Mouse (Mus musculus): ENCODE results near the gene Bzw1. TPM values are rescaled to one million over a fixed set of nuclear protein-coding genes. Genes with fewer than 3 reads are reported as not detected.
"Not testable (repeated sequence)": the region's sequence is repeated elsewhere in the genome, so short reads cannot be mapped to it uniquely, and the experiment has no call there.

Gene Bzw1
- total RNA-seq (2021) = 10 to 100 TPM; 39.7 to 42.1 TPM
- long read RNA-seq, experiment 1, transcript Bzw1-201 (12 exons, 3,876 nt) = major isoform, 111 of 118 reads
- long read RNA-seq, experiment 1, partial matches to known transcripts = 3 of 118 reads
- long read RNA-seq, experiment 1, other reads (novel, unspliced or antisense) = 4 of 118 reads
- long read RNA-seq, experiment 2, transcript Bzw1-201 (12 exons, 3,876 nt) = major isoform, 93 of 101 reads
- long read RNA-seq, experiment 2, partial matches to known transcripts = 4 of 101 reads
- long read RNA-seq, experiment 2, other reads (novel, unspliced or antisense) = 4 of 101 reads

DNA sequence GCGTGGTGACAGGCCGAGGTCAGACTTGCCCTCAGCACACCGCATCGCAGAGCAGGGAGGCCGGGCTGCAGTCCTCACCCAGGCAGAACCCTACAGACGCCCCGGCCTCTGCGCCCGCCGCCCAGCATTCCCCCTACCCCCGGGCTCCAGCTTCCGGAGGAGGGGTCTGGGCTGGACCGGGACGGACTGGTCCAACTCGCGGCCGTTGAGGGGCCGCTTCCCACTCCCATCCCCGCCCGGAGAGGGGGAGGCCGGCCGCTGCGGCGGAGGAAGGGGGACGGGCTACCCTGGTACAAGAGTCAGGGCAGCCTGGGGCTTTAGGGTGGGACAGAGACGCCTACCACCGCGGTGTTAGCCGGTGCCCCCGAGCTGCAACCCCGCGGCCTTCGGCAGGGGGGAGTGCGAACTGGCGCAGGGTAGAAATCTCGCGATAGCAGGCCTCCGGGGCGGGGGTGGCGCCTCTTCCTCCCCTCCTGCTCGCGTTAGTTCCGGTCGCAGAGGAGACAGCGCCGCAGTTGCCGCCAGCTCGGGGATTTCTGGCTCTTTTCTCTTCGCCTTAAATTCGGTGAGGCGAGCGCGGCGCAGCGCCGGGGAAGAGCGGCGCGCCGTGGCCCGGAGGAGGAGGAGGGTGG is at the start of gene Bzw1:
Gene Bzw1 (plus strand): TSS at position 247 of the 632 bp plus-strand sequence.
- DNase-seq (ENCODE audit: low spot score) = peak; percentile 95

DNA sequence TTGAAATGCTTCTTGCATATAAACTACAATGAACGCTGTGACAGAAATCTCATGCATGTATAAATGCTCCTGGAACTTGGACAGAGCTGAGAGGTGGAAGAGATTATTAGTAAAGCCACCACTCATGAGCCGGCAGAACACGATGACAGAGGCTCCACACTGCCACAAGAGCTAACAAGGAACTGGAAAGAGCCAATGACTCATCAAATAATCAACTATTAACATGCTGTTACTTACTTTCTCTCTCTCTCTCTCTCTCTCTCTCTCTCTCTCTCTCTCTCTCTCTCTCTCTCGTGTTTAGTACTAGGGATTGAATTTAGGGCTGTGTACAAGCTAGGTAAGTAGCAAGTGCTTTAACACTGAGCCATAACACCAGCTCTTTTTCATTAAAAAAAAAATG is 48.8 kb upstream of the Bzw1 start:
- no peak for DNase-seq (ENCODE audit: low spot score)

DNA sequence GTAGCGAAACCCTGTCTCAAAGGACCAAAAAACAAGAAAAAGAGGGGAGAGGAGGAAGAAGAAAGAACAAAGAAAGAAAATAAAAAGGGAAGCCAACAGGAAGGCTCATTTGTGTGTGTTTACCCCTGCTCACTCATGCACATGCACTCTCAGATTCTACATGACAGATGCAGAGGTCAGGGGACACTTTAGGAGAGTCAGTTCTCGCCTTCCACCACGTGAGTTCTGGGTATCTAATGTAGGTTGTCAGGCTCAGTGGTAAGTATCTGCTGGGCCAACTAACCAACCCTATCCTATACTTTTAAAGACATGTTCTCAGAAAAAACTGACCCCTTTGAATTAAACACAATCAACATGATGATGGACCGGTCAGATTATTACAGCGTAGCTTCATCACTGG is 48.1 kb upstream of the Bzw1 start:
- no peak for DNase-seq (ENCODE audit: low spot score)

DNA sequence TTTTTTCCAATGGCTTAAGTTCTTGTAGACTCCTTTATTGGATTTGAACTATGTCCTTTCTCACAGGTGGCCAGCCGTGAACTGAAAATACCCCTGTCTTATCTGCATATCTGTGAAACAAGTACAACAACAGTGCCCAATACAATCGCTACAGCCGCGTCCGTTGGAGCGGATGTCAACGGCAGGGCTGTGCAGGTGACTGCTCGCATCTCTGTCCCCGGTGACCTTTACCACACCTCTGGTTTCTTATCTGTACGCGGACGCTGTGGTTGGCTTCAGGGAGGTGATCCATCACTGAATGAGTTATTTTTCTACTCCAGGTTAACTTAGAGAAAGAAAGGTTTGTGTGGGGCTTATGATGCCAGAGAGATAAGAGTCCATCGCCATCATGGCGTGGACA is 46.5 kb upstream of the Bzw1 start:
- DNase-seq (ENCODE audit: low spot score) = no peak

DNA sequence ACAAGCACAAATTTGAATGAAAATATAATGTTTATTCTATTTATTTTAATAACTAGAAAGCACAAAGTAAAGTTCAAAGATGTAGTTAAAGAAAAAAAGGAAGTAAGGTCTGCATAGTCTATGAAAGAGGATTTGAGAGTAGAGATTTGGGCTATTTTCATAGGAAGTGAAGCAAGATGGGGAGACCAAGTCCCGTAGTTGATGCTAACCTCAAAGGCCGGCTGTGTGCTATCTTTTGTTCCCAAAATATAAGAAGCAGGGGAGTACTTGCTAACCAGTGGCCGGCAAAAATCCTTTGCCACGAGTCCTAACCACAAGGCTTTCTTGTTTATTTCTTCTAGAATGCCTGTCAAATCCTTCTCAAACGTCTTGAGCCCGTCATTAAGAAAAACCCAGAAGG is 44.0 kb upstream of the Bzw1 start:
- DNase-seq (ENCODE audit: low spot score) = no peak

DNA sequence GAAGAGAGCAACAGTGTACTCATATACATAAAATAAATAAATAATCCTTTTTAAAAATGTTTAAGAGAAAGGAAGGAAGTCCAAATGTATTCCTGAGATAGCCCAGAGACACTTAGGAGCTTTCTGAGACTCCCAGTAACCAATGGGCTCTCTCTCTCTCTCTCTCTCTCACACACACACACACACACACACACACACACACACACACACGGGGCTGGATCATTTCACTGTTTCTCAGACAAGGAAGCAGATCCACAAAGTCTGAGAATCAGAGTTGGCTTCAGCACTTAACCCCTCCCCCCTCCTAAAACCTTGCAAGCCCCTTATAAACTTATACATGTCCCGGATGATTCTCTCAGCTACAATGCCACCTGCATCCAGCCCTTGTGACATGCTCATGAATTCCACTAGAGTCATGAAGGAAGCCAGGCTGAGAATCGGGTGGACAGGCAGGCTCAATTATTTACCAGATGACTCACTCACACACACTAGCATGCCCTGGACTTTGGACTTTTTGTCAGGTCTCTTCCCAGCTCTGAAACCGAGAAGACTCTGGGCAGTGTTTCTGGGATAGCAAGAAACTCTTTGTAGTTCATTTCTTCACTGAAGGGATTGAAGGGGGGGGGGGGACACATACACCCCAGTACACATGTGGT is 39.3 kb upstream of the Bzw1 start:
- no peak for DNase-seq (ENCODE audit: low spot score)

DNA sequence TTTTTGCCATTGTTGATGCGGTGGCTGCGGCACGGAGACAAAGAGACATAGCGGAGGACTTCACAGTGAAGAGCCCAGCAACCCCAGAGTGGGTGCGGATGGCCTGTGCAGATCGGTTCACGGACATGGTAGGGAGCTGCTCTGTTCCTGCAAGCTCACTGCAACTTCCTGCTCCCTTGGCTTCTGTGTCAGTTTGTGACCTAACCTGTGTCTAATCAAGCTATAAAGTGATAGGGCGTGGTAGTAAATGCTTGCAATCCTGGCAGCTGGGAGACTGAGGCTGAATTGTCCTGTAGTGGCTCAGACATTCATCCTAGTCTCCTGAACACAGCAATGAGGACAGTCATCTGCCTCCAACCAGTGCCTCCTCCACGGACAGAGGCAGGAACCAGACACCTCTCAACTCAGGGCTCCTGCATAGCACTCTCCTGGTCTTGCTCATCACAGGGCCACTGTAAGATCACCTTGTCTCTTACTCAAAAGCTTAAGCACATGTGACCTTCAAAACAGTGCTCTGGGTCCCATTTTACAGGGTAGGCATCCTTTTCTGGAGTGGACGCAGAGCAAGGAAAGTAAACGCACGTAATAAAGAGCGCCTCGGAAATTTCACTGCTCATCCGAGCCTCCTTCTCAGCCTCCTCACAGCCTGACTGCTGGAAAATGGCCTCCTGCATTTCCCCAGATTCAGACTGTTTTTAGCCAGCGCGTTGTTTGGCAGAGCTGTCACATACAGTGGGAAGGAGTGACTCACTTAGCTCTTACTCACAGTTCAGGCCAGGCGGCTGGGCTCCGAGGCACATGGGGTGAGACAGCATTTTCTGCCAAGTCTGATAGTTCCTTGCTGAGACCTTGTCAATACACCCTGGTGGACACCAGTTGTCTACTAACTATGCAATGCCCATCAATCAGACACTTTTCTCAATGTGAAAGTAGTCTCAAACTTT is 33.5 kb upstream of the Bzw1 start:
- DNase-seq (ENCODE audit: low spot score) = peak; percentile 52

DNA sequence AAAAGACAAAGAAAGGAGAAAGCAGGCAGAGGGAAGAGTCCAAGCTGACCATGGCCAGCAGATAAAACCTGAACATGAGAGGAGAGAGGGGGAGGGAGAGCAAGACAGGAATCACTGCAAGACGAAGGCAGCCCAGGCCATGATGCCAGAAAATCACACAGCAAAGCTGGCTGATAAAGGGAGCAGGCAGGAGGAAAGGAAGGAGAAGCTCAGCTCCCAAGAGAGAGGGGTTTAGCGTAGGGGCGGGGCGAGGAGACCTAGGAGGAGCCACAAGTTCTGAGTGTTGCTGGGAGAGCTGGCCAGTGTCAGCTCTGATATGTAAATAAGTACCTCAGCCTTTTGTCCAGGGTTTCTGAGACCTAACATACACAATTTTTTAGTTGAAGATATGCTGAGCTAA is 30.4 kb upstream of the Bzw1 start:
- no peak for DNase-seq (ENCODE audit: low spot score)

DNA sequence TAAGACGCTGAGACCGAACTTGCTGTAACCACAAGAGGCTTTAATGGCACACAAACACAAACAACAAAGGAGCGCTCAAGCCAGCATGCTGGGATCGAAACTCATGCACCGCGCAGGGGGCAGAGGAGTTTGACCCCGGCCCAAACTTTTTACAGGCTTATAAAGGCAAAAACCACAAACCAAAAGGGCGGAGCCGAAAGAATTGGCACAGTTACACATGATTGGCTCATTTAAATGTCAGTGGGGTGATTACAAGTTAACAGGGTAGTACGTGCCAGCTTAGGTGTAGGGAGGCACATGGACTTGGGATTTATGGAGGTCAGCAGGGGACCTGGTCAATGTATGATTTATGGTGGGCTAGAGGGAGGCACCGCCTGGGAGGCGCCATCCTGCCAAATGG is 28.1 kb upstream of the Bzw1 start:
- DNase-seq (ENCODE audit: low spot score) = no peak

DNA sequence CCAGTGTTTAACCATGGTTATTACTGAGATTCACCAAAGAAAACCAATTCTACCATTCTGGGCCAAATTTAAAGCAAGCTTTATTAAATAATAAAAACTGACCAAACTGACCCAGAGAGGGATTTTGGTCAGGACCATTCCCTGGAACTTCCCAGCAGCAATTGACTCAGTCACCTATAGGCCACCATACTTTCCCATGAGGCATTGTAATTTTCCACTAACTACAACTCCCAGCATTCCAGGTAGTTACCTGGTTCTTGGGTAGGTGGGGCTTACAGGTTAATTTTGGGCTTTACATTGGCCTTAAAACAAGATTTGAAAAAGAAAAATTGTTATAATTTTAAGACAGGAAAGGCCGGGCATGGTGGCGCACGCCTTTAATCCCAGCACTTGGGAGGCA is 26.9 kb upstream of the Bzw1 start:
- no peak for DNase-seq (ENCODE audit: low spot score)

DNA sequence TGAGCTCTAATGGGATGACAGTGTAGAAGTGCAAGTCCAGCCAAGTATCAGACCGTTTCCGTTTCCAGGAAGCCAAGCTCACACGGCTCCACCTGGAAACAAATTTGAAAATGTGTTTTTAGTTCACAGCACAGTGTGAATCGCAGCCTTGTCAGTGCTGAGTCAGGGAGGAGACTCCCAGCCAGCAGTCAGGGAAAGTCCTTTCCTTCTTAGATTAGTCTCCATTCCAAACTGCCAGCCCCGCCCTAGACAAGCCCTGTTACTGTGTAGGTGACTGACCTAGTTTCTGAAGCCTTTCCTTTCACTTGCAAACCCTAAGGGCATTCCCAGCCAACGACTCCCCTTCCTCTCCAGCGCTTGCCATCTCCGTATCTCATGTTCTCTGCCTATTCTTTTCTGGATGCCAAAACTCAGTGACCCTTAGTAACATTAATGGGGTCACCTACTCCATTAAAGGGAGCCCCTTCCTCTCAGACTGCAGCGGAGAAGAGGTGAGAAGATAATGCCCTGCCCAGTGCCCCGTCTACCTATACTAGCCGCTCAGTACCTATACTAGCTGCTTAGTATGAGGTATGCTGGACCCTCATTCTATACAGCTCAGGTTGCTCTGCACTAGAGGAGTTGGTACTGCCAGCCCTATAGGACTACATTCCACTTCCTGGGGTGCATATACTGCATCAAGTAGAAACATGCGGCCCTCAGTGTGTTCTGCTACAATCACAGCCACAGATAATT is 25.8 kb upstream of the Bzw1 start:
- no peak for DNase-seq (ENCODE audit: low spot score)

DNA sequence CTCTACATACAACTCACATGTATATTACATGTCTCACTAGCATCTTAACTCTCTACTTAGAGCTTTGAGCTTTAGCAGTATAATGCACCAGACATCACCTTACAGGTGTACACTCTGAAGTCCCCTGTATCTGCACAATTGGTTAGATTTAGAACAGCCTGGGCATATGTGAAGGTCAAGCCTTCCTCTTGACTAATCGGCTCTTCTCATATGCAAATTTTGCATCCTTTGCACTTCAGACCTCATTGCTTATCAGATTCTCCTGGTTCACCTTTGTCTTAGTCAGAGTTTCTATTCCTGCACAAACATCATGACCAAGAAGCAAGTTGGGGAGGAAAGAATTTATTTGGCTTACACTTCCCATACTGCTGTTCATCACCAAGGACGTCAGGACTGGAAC is 23.0 kb upstream of the Bzw1 start:
- no peak for DNase-seq (ENCODE audit: low spot score)

DNA sequence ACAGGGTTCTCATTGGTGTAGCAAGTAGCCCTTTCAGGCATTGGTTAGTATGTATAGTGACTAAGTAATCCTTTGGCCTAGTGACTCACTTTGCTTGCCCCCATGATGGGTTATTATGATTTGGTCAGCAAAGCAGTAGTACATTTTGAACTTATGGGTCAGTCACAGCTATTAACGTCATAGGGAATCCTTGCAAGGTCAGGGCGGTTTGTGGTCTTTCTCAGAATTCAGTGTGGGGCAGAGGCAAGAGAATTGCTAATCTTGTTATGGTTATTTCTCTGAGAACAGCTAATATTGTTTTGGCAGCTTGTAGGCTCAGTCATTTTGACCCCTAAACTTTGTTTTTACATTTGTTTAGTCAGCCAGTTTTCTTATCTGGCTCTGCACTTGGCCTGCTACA is 18.4 kb upstream of the Bzw1 start:
- DNase-seq (ENCODE audit: low spot score) = not testable (repeated sequence)

DNA sequence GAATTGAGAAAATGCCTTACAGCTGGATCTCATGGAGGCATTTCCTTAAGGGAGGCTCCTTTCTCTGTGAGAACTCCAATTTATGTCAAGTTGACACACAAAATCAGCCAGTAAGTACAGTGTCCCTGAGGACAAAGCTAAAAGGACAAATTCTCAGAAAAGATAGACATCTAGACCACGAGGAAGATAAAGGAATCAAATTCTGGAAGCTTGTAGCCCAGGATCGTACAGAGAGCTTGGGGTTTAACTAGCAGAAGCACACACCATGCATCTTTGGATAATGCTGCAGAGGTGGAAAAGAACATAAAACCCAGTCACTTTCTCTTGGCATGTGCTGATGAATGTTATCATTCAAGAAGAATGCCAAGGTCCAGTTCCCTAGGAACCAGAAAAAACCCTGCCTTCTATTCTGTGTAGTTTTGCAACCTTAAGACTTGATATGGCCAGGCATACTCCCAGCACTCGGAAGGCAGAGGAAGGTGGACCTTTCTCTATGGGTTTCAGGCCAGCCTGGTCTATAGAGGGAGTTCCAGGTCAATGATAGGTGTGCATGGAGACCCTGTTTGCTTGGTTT is 17.0 kb upstream of the Bzw1 start:
- no peak for DNase-seq (ENCODE audit: low spot score)

DNA sequence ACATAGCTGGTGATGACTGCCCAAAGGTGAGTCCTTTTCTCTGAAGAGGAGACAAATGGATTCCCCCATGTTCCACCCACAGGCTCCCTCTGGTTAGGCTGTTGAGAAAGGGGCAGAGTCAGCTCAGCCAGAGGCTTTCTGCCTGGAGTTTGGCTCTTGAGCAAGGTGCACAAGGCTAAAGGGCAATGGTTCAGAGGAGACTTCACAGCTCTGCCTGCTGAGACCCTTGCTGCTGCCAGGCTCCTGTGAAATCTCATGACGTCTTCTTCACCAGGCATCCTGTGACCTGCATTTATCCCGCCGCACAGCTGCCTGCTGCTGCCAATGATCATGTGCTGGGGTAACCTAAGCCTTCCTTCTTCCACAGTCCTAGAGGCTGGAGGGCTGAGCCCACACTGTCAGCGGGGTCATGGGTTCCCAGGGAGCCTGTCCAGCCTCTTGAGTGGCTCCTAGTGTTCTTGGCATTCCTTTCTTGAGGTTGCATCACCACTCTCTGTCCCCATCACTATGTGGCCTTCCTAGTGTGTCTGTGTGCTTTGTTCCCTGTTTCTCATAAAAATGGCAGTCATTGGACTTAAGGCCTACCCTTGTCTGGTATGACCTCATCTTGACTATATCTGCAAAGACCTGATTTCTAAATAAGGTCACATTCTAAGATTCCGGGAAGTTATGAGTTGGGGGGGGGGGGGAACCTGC is 10.0 kb upstream of the Bzw1 start:
- DNase-seq (ENCODE audit: low spot score) = no peak

DNA sequence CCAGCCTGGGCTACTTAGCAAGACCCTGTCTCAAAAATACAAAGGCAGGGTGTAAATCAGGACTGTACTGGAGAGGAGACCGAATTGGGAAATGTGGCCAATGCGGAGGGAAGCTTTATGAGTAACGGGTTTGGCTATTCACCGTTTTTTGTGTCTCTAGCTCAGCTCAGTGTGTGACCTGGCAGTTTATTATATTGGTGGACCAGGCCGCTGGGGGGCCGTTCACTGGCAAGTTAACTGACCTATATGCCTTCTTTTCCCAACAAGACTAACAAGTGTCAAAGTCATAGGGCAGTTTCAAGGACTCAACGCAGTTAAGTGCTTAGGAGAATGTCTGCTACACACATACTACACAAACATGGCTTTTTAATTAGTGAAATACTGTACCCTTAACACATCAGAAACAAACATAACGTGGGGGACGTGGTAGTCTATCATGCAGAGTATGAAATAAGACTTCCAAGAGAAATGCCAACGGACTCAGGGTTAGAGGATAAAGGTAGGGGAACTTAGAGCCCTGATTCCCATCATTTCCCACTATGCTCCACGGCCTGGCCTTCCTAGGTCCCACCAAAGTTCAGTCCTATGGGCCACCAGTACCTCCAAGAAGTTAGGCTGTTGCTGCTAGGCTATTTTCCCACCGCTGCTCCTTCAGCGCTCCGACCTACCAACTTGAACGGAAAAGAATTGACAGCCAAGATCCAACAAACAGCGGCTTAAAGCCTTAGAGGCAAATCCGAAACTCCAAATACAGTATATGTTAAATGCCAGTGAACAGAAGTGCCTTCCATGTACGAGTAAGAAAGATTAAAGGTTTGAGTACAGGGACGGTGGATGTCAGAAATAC is 1.1 kb upstream of the Bzw1 start:
- no peak for DNase-seq (ENCODE audit: low spot score)

DNA sequence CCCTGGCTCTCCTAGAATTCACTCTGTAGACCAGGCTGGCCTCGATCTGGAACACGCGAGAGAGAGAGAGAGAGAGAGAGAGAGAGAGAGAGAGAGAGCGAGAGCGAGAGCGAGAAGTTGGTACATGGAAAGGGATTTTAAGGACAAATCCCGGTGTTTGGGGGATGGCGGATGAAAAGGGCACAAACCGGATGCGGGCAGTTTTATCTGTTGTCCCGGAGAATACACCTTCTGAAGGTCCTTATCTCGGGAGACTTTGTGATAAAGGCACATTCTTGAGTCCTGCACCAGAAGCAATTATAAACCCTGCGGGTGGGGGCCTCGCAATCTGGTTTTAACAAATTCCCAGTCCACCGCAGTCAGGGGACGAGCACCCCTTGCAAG is 438 bp upstream of the Bzw1 start:
- DNase-seq (ENCODE audit: low spot score) = no peak

DNA sequence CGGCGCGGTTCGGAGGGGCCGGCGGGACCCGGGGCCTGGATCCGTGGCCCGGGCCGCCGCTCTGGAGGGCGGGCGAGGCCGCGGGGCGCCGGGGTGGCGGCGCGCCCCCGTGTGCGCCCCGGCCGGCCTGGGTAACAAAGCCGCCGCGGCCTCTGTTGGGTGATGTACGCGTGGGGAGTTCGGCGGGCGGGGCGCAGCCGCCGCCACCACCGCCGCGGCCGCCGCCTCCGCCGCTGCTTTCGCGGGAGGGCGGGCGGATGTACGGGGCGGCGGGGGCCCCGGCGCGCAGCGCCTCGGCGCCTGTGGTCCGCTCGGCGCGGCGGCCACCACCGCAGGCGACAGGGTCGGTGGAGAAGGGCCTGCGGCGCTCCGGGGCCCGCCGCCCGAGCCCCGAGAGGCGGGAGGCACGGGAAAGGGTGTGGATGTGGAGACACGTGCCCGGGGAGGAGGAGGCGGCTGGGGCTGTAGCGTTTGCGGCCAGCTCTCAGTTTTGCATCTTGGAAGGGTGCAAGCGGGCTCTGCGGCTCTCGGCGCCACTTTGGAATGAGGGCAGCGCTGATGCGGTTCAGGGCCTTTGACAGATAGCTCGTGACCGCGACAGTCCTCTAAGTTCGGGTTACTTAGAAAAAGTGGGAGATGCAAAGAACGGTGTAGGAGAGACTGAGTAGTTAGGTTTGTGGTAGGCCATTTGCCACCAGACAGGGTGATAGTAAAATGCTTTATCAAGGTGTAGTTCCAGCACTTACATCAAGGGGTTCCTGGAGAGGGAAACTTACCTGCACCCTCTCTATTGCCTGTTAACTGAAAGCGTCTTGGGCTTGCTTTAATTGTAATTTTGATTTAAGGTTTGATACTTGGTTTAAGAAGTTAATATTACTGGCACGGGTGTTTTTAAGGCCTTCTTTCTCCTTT is 842 bp downstream of the Bzw1 start:
- peak; percentile 37 for DNase-seq (ENCODE audit: low spot score)
